Mouse (Mus musculus): ENCODE data around the gene Anapc2. TPM values are rescaled to one million over a fixed set of nuclear protein-coding genes. Genes with fewer than 3 reads are reported as not detected.

Anapc2 gene
- polyA plus RNA-seq, 1 experiment = 14.8 TPM

- peaks cover 51% of the 10 kb centered on the region for H3K36me3 ChIP-seq (replicated peaks; ENCODE audit: low read length)
- TF ChIP-seq GATA1 (IDR thresholded peaks at IDR 0.05; ENCODE audit: borderline replicate concordance, low read length) (no peak), FLI1 (IDR thresholded peaks at IDR 0.05; ENCODE audit: low read length) (no peak)
These were observed 61.3 kb downstream of the Anapc2 start for GRCm38 (mm10) chr2:25333569-25333968.

More at GRCm38 (mm10) chr2:25333569-25333968, 61.3 kb downstream of the Anapc2 start:
- Histone ChIP-seq H3K27me3 (replicated peaks) (no peaks in the 10 kb centered on the region), H3K9me3 (no peaks in the 10 kb centered on the region), H3K4me3 (replicated peaks) (peak overlapping the region; percentile 97), H3K4me1 (peaks cover 41% of the 10 kb centered on the region)

Other genes with a start within 250 kb of the Anapc2 start
- gene Nsmf, start 218.1 kb upstream of the Anapc2 start, polyA plus RNA-seq (2012; ENCODE audit: insufficient read depth, low replicate concordance) = 24.0 and 32.1 TPM in 2 replicates
- gene Entpd8, start 192.2 kb upstream of the Anapc2 start, polyA plus RNA-seq (2012; ENCODE audit: insufficient read depth, low replicate concordance) = not detected in 2 replicates
- not detected in 2 replicates for gene Noxa1, start 177.3 kb upstream of the Anapc2 start, polyA plus RNA-seq (2012; ENCODE audit: insufficient read depth, low replicate concordance)
- gene Nrarp, start 91.7 kb upstream of the Anapc2 start, polyA plus RNA-seq (2012; ENCODE audit: insufficient read depth, low replicate concordance) = 7.9 and 8.1 TPM in 2 replicates
- 10.3 and 14.6 TPM in 2 replicates for gene Tor4a, start 75.6 kb upstream of the Anapc2 start, polyA plus RNA-seq (2012; ENCODE audit: insufficient read depth, low replicate concordance)
- 22.9 and 24.0 TPM in 2 replicates for gene Nelfb, start 61.0 kb upstream of the Anapc2 start, polyA plus RNA-seq (2012; ENCODE audit: insufficient read depth, low replicate concordance)
- gene Stpg3, start 57.8 kb upstream of the Anapc2 start, polyA plus RNA-seq (2012; ENCODE audit: insufficient read depth, low replicate concordance) = 0.08 and 1.5 TPM in 2 replicates
- not detected in 2 replicates for gene Fam166a, start 53.7 kb upstream of the Anapc2 start, polyA plus RNA-seq (2012; ENCODE audit: insufficient read depth, low replicate concordance)
- 264 and 365 TPM in 2 replicates for gene Tubb4b, start 47.8 kb upstream of the Anapc2 start, polyA plus RNA-seq (2012; ENCODE audit: insufficient read depth, low replicate concordance)
- gene Slc34a3, start 38.1 kb upstream of the Anapc2 start, polyA plus RNA-seq (2012; ENCODE audit: insufficient read depth, low replicate concordance) = not detected in 2 replicates
- not detected in 2 replicates for gene Rnf224, start 35.7 kb upstream of the Anapc2 start, polyA plus RNA-seq (2012; ENCODE audit: insufficient read depth, low replicate concordance)
- gene Rnf208, start 30.2 kb upstream of the Anapc2 start, polyA plus RNA-seq (2012; ENCODE audit: insufficient read depth, low replicate concordance) = 3.8 and 7.6 TPM in 2 replicates
- gene Cysrt1, start 30.0 kb upstream of the Anapc2 start, polyA plus RNA-seq (2012; ENCODE audit: insufficient read depth, low replicate concordance) = not detected in 2 replicates
- 1.1 TPM in 1 of 2 replicates, not detected in the other for gene AL732309.1, start 25.6 kb upstream of the Anapc2 start, polyA plus RNA-seq (2012; ENCODE audit: insufficient read depth, low replicate concordance)
- 16.3 and 20.0 TPM in 2 replicates for gene Tmem203, start 17.0 kb upstream of the Anapc2 start, polyA plus RNA-seq (2012; ENCODE audit: insufficient read depth, low replicate concordance)
- gene Tprn, start 9.9 kb upstream of the Anapc2 start, polyA plus RNA-seq (2012; ENCODE audit: insufficient read depth, low replicate concordance) = 11.9 and 12.9 TPM in 2 replicates
- 34.6 and 160 TPM in 2 replicates for gene Ssna1, start within 50 bp of the Anapc2 start, polyA plus RNA-seq (2012; ENCODE audit: insufficient read depth, low replicate concordance)
- gene Tmem210, start 15.7 kb downstream of the Anapc2 start, polyA plus RNA-seq (2012; ENCODE audit: insufficient read depth, low replicate concordance) = not detected in 2 replicates
- not detected in 2 replicates for gene Lrrc26, start 17.4 kb downstream of the Anapc2 start, polyA plus RNA-seq (2012; ENCODE audit: insufficient read depth, low replicate concordance)
- gene Grin1, start 46.7 kb downstream of the Anapc2 start, polyA plus RNA-seq (2012; ENCODE audit: insufficient read depth, low replicate concordance) = not detected in 2 replicates
- 4.4 and 13.9 TPM in 2 replicates for gene Man1b1, start 59.9 kb downstream of the Anapc2 start, polyA plus RNA-seq (2012; ENCODE audit: insufficient read depth, low replicate concordance)
- gene Dpp7, start 83.9 kb downstream of the Anapc2 start, polyA plus RNA-seq (2012; ENCODE audit: insufficient read depth, low replicate concordance) = 4.3 and 4.4 TPM in 2 replicates
- 12.1 and 13.3 TPM in 2 replicates for gene Uap1l1, start 93.2 kb downstream of the Anapc2 start, polyA plus RNA-seq (2012; ENCODE audit: insufficient read depth, low replicate concordance)
- gene Sapcd2, start 99.8 kb downstream of the Anapc2 start, polyA plus RNA-seq (2012; ENCODE audit: insufficient read depth, low replicate concordance) = 26.7 and 29.9 TPM in 2 replicates
- 1.3 TPM in 1 of 2 replicates, not detected in the other for gene Entpd2, start 123.4 kb downstream of the Anapc2 start, polyA plus RNA-seq (2012; ENCODE audit: insufficient read depth, low replicate concordance)
- 3.7 and 3.9 TPM in 2 replicates for gene Npdc1, start 126.9 kb downstream of the Anapc2 start, polyA plus RNA-seq (2012; ENCODE audit: insufficient read depth, low replicate concordance)
- 4.3 TPM in 1 of 2 replicates, not detected in the other for gene Fut7, start 150.8 kb downstream of the Anapc2 start, polyA plus RNA-seq (2012; ENCODE audit: insufficient read depth, low replicate concordance)
- 13.1 and 24.3 TPM in 2 replicates for gene Abca2, start 156.2 kb downstream of the Anapc2 start, polyA plus RNA-seq (2012; ENCODE audit: insufficient read depth, low replicate concordance)
- gene Clic3, start 184.4 kb downstream of the Anapc2 start, polyA plus RNA-seq (2012; ENCODE audit: insufficient read depth, low replicate concordance) = not detected in 2 replicates
- gene Paxx, start 188.6 kb downstream of the Anapc2 start, polyA plus RNA-seq (2012; ENCODE audit: insufficient read depth, low replicate concordance) = 51.1 and 52.3 TPM in 2 replicates
- not detected in 2 replicates for gene Ptgds, start 197.6 kb downstream of the Anapc2 start, polyA plus RNA-seq (2012; ENCODE audit: insufficient read depth, low replicate concordance)
- gene Lcn12, start 221.4 kb downstream of the Anapc2 start, polyA plus RNA-seq (2012; ENCODE audit: insufficient read depth, low replicate concordance) = not detected in 2 replicates
- 46.2 and 91.1 TPM in 2 replicates for gene Fbxw5, start 228.3 kb downstream of the Anapc2 start, polyA plus RNA-seq (2012; ENCODE audit: insufficient read depth, low replicate concordance)
- gene C8g, start 229.2 kb downstream of the Anapc2 start, polyA plus RNA-seq (2012; ENCODE audit: insufficient read depth, low replicate concordance) = 0.43 TPM in 1 of 2 replicates, not detected in the other